Mouse (Mus musculus) forebrain, embryonic 11.5 days (tissue): ENCODE results near the gene Me1. TPM values are rescaled to one million over a fixed set of nuclear protein-coding genes. Genes with fewer than 3 reads are reported as not detected.

Experiments
- ATAC-seq: fragments of 200-750 bp; cut with Nextera tagmentation; replicated peaks from 2 replicates; pipeline ENCODE4 v1.8.0; 2017; ENCODE audit warnings: moderate TSS enrichment; ENCODE audit not compliant: low FRiP score
- DNase-seq: peaks from one replicate; pipeline ENCODE4 v3.0.0-alpha.2; 2017; ENCODE audit warnings: low spot score
- H3K27ac ChIP-seq: fragments of 300-500 bp; sonication (generic); 2 replicates; pipeline ENCODE4 v1.5.1; 2014; ENCODE audit warnings: low read depth, low read length
- H3K27me3 ChIP-seq: fragments of 300-500 bp; sonication (generic); 2 replicates; pipeline ENCODE4 v1.6.1; 2014; ENCODE audit warnings: mild to moderate bottlenecking, low read length, mixed read lengths; ENCODE audit not compliant: control insufficient read depth, insufficient read depth
- H3K36me3 ChIP-seq: fragments of 300-500 bp; sonication (generic); 2 replicates; pipeline ENCODE4 v1.6.1; 2014; ENCODE audit warnings: mild to moderate bottlenecking, low read length, moderate library complexity, mixed read lengths; ENCODE audit not compliant: control insufficient read depth, insufficient read depth
- H3K4me1 ChIP-seq: fragments of 300-500 bp; sonication (generic); replicated peaks from 2 replicates; pipeline ENCODE4 v1.6.1; 2014; ENCODE audit warnings: low read length, mixed read lengths; ENCODE audit not compliant: control insufficient read depth, insufficient read depth
- H3K4me2 ChIP-seq: fragments of 300-500 bp; sonication (generic); 2 replicates; pipeline ENCODE4 v1.6.1; 2014; ENCODE audit warnings: low read depth, mild to moderate bottlenecking, low read length, moderate library complexity, mixed read lengths; ENCODE audit not compliant: severe bottlenecking
- H3K4me3 ChIP-seq: fragments of 300-500 bp; sonication (generic); 2 replicates; pipeline ENCODE4 v1.5.1; 2014; ENCODE audit warnings: low read depth, low read length
- H3K9ac ChIP-seq: fragments of 300-500 bp; sonication (generic); 2 replicates; pipeline ENCODE4 v1.6.1; 2014; ENCODE audit warnings: low read length
- H3K9me3 ChIP-seq: fragments of 300-500 bp; sonication (generic); 2 replicates; pipeline ENCODE4 v1.6.1; 2016; ENCODE audit warnings: low read length, mixed read lengths; ENCODE audit not compliant: control insufficient read depth
- WGBS: fragments of 180-500 bp; shearing (Covaris S2); extraction: QIAGEN DNeasy Blood & Tissue Kit; methylation state at CpG from one replicate; pipeline ENCODE4 v1.1.7; 2014; 5-methylcytosine and 5-hydroxymethylcytosine counted together
- polyA plus RNA-seq: library from polyadenylated mRNA; unstranded; fragments of >200 nt; fragmentation: Nextera tagmentation; extraction: Ambion mirVana; gene quantifications from 2 replicates; pipeline ENCODE4 v1.2.1, GENCODE M21; 2014

Me1 gene
- polyA plus RNA-seq, 1 experiment from 2014 or later: 10.7 TPM

DNA sequence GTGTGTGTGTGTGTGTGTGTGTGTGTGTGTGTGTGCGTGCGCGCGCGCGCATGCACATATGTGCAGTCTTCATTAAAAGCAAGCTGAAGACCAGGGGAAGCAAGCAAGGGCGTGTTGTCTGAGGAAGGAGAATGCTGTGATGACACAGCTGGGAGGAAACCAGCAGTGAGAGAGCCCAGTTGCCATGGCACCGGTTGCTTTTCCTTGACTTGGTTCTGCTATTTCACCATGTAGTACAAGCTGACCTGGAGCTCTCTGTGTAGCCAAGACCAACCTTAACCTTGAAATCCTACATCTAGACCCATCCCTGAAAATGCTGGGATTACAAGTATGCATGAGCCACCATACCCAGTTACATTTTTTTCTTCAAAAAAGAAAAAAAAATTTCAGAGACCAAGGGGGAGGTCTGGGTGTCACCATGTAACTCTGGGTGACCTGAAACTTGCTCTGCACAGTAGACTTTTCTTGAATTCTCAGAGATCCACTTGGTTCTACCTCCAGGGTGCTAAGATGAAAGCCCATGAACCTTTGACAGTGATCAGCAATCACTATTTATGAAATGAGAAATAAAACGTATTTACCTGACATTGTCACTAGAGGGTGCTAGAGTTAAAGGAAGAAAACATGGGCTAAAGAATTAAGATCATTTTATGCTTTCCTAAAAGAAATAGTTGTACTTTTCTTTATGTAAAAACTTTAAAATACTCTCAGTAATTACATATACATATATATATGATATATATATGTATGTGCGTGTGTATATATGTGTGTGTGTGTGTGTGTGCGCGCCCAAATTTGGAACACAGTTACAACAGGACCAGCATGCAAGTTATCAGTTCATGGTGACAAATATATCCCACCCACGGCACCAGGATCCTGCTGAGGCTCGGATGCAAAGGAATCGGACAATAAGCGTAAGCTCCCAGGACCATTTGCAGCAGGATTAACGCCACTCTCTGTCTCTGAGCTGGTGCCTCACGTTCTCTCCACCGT is 102.8 kb downstream of the Me1 start:
- DNase-seq: no peak
- Histone ChIP-seq H3K27ac (no peak overlapping the region), H3K9me3 (no peaks in the 10 kb centered on the region), H3K27me3 (no peaks in the 10 kb centered on the region), H3K9ac (no peak overlapping the region), H3K4me2 (no peak overlapping the region), H3K4me3 (no peak overlapping the region), H3K4me1 (no peaks in the 10 kb centered on the region), H3K36me3 (no peaks in the 10 kb centered on the region)
- 80% methylated on average over 19 of the region's 19 CpGs for WGBS
- ATAC-seq: peak; percentile 46; the same call in 1 of the 2 replicates

DNA sequence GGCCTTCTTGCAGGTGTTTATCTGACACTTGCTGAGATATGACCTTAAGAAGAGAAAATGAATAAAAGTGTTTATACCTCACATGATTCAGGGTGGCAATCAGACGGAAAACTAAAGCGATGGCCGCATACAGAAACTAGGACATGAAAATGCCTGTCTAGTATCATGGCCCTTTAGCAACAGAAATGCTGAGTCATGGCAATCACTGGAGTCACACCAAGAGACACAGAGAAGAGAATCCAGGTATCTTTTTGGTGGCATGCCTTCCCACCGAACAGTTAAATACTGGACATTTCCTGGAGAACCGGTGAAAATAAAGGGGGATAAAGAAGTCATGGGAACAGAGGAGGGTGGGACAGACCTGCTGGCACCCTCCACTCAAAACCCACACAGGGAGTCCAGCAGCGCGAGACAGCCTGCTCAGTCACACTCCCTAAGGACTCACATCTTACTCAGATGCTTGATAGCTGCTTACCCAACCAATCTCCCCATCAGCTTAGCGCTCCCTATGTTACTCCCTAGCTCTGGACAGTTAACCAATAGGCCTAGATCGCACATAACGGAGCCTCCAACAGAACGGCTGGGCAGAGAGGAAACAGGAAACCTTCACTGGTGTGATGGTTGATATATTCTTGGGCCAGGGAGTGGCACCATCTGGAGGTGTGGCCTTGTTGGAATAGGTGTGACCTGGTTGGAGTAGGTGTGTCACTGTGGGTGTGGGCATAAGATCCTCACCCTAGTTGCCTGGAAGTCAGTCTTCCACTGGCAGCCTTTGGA is 108.5 kb downstream of the Me1 start:
- 94% methylated on average over 11 of the region's 11 CpGs for WGBS
- H3K4me3 ChIP-seq: no peak overlapping the region
- H3K9ac ChIP-seq: no peak overlapping the region
- H3K36me3 ChIP-seq: no peaks in the 10 kb centered on the region
- H3K9me3 ChIP-seq: no peaks in the 10 kb centered on the region
- H3K4me1 ChIP-seq: no peaks in the 10 kb centered on the region
- ATAC-seq (no peak), DNase-seq (no peak)
- no peak overlapping the region for H3K4me2 ChIP-seq
- H3K27ac ChIP-seq: no peak overlapping the region
- no peaks in the 10 kb centered on the region for H3K27me3 ChIP-seq

- DNase-seq (peak; percentile 79), ATAC-seq (peak; percentile 53)
- Histone ChIP-seq H3K9ac (no peak overlapping the region), H3K4me1 (no peaks in the 10 kb centered on the region), H3K4me2 (no peak overlapping the region), H3K4me3 (no peak overlapping the region), H3K27me3 (no peaks in the 10 kb centered on the region), H3K9me3 (no peaks in the 10 kb centered on the region), H3K27ac (no peak overlapping the region), H3K36me3 (no peaks in the 10 kb centered on the region)
- WGBS: 53% methylated on average over 3 of the region's 3 CpGs
Measured at GRCm38 (mm10) chr9:86583740-86584139, 112.0 kb downstream of the Me1 start.

DNA sequence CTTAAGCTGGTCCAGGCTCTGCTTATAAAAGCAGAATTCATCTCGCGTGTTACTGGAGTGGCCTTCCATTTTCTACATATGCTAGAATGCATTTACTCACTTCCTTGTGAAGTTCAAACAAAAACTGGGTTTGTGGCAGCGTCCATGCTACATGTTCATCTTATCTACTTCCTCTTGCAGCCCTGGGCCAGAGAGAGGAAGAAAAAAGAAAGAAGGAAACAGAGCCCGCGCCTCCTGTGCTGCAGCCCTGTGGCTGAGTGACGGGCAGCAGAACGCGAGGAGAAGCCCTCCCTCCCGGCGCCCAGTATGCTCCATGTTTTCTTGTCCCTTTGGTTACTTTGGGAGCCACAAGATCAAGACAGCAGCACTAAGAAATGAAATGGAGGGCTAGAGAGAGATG is 116.1 kb downstream of the Me1 start:
- DNase-seq (no peak), ATAC-seq (no peak)
- H3K4me1 ChIP-seq: no peaks in the 10 kb centered on the region
- H3K4me3 ChIP-seq: no peak overlapping the region
- H3K36me3 ChIP-seq: no peaks in the 10 kb centered on the region
- 94% methylated on average over 10 of the region's 10 CpGs for WGBS
- no peak overlapping the region for H3K9ac ChIP-seq
- H3K27ac ChIP-seq: no peak overlapping the region
- no peaks in the 10 kb centered on the region for H3K9me3 ChIP-seq
- no peak overlapping the region for H3K4me2 ChIP-seq
- no peaks in the 10 kb centered on the region for H3K27me3 ChIP-seq

- Histone ChIP-seq H3K4me3 (no peak overlapping the region), H3K9me3 (no peaks in the 10 kb centered on the region), H3K4me2 (no peak overlapping the region), H3K36me3 (no peaks in the 10 kb centered on the region), H3K4me1 (peaks cover 5% of the 10 kb centered on the region; the same call in 1 of the 2 replicates), H3K27ac (no peak overlapping the region), H3K9ac (no peak overlapping the region), H3K27me3 (no peaks in the 10 kb centered on the region)
- 92% methylated on average over 6 of the region's 6 CpGs for WGBS
- DNase-seq: no peak
- ATAC-seq: no peak
Measured at GRCm38 (mm10) chr9:86575178-86575577, 120.6 kb downstream of the Me1 start.

- no peak for ATAC-seq
- WGBS: 85% methylated on average over 20 of the region's 20 CpGs
Measured at GRCm38 (mm10) chr9:86573616-86574303, 122.0 kb downstream of the Me1 start.

GRCm38 (mm10) chr9:86572636-86573291 is 123.0 kb downstream of the Me1 start:
- Histone ChIP-seq H3K4me1 (peaks cover 5% of the 10 kb centered on the region; the same call in 1 of the 2 replicates), H3K4me2 (peak overlapping the region; percentile 95), H3K27me3 (no peaks in the 10 kb centered on the region), H3K4me3 (peak overlapping the region; percentile 65), H3K36me3 (no peaks in the 10 kb centered on the region; the same call in 1 of the 2 replicates), H3K27ac (no peak overlapping the region), H3K9me3 (no peaks in the 10 kb centered on the region), H3K9ac (no peak overlapping the region; the same call in 1 of the 2 replicates)
- WGBS: 6% methylated on average over 13 of the region's 13 CpGs
- ATAC-seq: 0 out of 2 replicates have a peak, but pooled peaks have one; percentile 0
- DNase-seq: peak; percentile 89

More at GRCm38 (mm10) chr9:86573616-86574303, 122.0 kb downstream of the Me1 start:
- no peaks in the 10 kb centered on the region; the same call in 1 of the 2 replicates for H3K36me3 ChIP-seq
- H3K27ac ChIP-seq: no peak overlapping the region
- no peaks in the 10 kb centered on the region for H3K9me3 ChIP-seq
- no peak overlapping the region for H3K4me3 ChIP-seq
- H3K4me1 ChIP-seq: peaks cover 5% of the 10 kb centered on the region; the same call in 1 of the 2 replicates
- no peaks in the 10 kb centered on the region for H3K27me3 ChIP-seq
- H3K9ac ChIP-seq: no peak overlapping the region
- DNase-seq: peak; percentile 38
- H3K4me2 ChIP-seq: no peak overlapping the region
